Mouse (Mus musculus) layer of hippocampus, postnatal 14 days (tissue): Measurements from ENCODE around the gene Sh3tc1. TPM values are rescaled to one million over a fixed set of nuclear protein-coding genes. Genes with fewer than 3 reads are reported as not detected.

Experiments used
- DNase-seq, 2 experiments: peaks; one replicate each; pipeline ENCODE4 v3.0.0; 2021 to 2022; ENCODE audit warnings: low spot score in 2 of 2, mixed read lengths in 1 of 2
- total RNA-seq, 2 experiments: library from RNA; stranded (reverse); gene quantifications; 2 replicates each; pipeline ENCODE4 v1.2.3; 2021

Gene Sh3tc1
- total RNA-seq, 2 experiments from 2014 or later, result 3.8 to 4.1 TPM

DNA sequence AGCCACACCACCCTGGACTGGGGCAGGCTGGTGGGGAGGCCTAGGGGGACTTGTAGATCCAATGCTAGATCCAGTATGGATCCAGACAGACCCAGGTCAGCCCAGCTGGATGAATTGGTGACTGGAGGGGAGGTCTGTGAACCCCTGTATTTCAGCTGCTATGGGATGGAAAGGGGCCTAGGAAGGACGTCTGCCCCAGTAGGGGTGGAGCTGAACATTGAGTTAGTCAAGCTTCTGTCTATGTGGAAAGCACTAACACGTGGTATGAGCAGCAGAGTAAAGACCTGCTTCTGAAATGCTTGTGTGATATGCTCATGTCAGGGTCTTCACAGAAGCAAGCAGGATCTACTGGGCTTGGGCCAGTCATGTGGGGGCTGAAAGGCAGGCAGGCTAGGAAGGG lies 91.6 kb downstream of the Sh3tc1 start:
- DNase-seq, result no peak

DNA sequence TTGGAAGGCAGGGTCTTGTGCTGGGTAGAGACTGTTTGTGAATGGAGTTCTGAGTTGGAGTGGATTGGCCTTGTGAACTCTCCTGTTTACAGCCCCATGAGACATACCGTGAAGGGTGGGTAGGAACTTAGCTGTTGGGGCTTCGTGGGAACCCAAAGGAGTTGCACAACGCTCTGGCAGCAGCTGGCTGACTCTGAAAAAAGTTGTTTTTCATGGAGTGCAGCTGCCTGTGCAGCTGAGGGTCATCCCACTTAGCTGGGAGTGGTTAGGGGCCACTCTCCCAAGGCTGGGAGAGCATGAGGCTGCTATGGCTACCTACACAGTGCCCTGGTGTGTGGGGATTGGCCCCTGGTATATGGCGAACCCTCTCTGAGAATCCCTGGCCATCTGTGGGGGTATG lies 92.2 kb downstream of the Sh3tc1 start:
- no peak for DNase-seq

Other genes starting within 250 kb of the Sh3tc1 start
- 1 to 10 TPM in 1 of 2 experiments, under 1 TPM in 1; 0.43 to 1.3 TPM for gene Cpz, start 214.3 kb downstream of the Sh3tc1 start, total RNA-seq
- 1 to 10 TPM; 7.8 to 8.9 TPM for gene Trmt44, start 164.9 kb downstream of the Sh3tc1 start, total RNA-seq
- 10 to 100 TPM; 25.7 to 30.2 TPM for gene Acox3, start 156.9 kb downstream of the Sh3tc1 start, total RNA-seq
- 10 to 100 TPM; 11.5 to 12.5 TPM for gene Htra3, start 60.2 kb downstream of the Sh3tc1 start, total RNA-seq
- 100 to 1,000 TPM in 1 of 2 experiments, 10 to 100 TPM in 1; 94.4 to 101 TPM for gene Ablim2, start 17.9 kb upstream of the Sh3tc1 start, total RNA-seq
- 10 to 100 TPM; 62.7 to 67.5 TPM for gene Afap1, start 153.3 kb upstream of the Sh3tc1 start, total RNA-seq